Mouse (Mus musculus) limb, embryonic 11.5 days (tissue): ENCODE measurements around the gene Fancf. TPM values are rescaled to one million over a fixed set of nuclear protein-coding genes. Genes with fewer than 3 reads are reported as not detected.

Experiments
- ATAC-seq: fragments of 200-750 bp; cut with Nextera tagmentation; 2 replicates; pipeline ENCODE4 v1.8.0; 2017; ENCODE audit warnings: low read depth; ENCODE audit not compliant: insufficient number of reproducible peaks, low FRiP score, low TSS enrichment
- DNase-seq: peaks from one replicate; pipeline ENCODE4 v3.0.0-alpha.2; 2015; ENCODE audit warnings: low spot score
- H3K27ac ChIP-seq: fragments of 300-500 bp; sonication (generic); replicated peaks from 2 replicates; pipeline ENCODE4 v1.5.1; 2014; ENCODE audit warnings: low read depth, mild to moderate bottlenecking, low read length
- H3K27me3 ChIP-seq: fragments of 300-500 bp; sonication (generic); 2 replicates; pipeline ENCODE4 v1.6.1; 2014; ENCODE audit warnings: mild to moderate bottlenecking, low read length, mixed read lengths; ENCODE audit not compliant: control insufficient read depth, insufficient read depth
- H3K36me3 ChIP-seq: fragments of 300-500 bp; sonication (generic); 2 replicates; pipeline ENCODE4 v1.6.1; 2014; ENCODE audit warnings: mild to moderate bottlenecking, low read length, moderate library complexity, mixed read lengths; ENCODE audit not compliant: control insufficient read depth, insufficient read depth
- H3K4me1 ChIP-seq: fragments of 300-500 bp; sonication (generic); 2 replicates; pipeline ENCODE4 v1.6.1; 2014; ENCODE audit warnings: low read length, mixed read lengths; ENCODE audit not compliant: control insufficient read depth, insufficient read depth
- H3K4me2 ChIP-seq: fragments of 300-500 bp; sonication (generic); 2 replicates; pipeline ENCODE4 v1.6.1; 2014; ENCODE audit warnings: low read depth, mild to moderate bottlenecking, moderate library complexity; ENCODE audit not compliant: severe bottlenecking
- H3K4me3 ChIP-seq: fragments of 300-500 bp; sonication (generic); 2 replicates; pipeline ENCODE4 v1.5.1; 2014; ENCODE audit warnings: low read depth, low read length
- H3K9ac ChIP-seq: fragments of 300-500 bp; sonication (generic); 2 replicates; pipeline ENCODE4 v1.6.1; 2014; ENCODE audit warnings: mild to moderate bottlenecking, low read length
- H3K9me3 ChIP-seq: fragments of 300-500 bp; sonication (generic); 2 replicates; pipeline ENCODE4 v1.6.1; 2016; ENCODE audit warnings: low read length; ENCODE audit not compliant: control insufficient read depth
- WGBS: fragments of 180-500 bp; shearing (Covaris S2); extraction: QIAGEN DNeasy Blood & Tissue Kit; methylation state at CpG from one replicate; pipeline ENCODE4 v1.1.7; 2014; 5-methylcytosine and 5-hydroxymethylcytosine counted together
- polyA plus RNA-seq: library from polyadenylated mRNA; unstranded; fragments of >200 nt; fragmentation: Nextera tagmentation; extraction: Ambion mirVana; gene quantifications from 2 replicates; pipeline ENCODE4 v1.2.1, GENCODE M21; 2014

Gene Fancf
- polyA plus RNA-seq, 1 experiment from 2014 or later: 21.1 TPM

- no peak overlapping the region for H3K27ac ChIP-seq
Observed at GRCm38 (mm10) chr7:51885345-51885744, 23.3 kb upstream of the Fancf start.

GRCm38 (mm10) chr7:51880121-51880520 is 18.1 kb upstream of the Fancf start:
- WGBS: 75% methylated on average over 4 of the region's 4 CpGs
- H3K9me3 ChIP-seq: no peaks in the 10 kb centered on the region
- peak overlapping the region; percentile 35; the same call in 1 of the 2 replicates for H3K4me3 ChIP-seq
- H3K4me1 ChIP-seq: peaks cover 3% of the 10 kb centered on the region; the same call in 1 of the 2 replicates
- no peak for DNase-seq
- H3K9ac ChIP-seq: no peak overlapping the region
- H3K36me3 ChIP-seq: no peaks in the 10 kb centered on the region
- H3K27me3 ChIP-seq: no peaks in the 10 kb centered on the region
- peak overlapping the region; percentile 61 for H3K4me2 ChIP-seq
- no peak for ATAC-seq
- no peak overlapping the region for H3K27ac ChIP-seq

More at GRCm38 (mm10) chr7:51885345-51885744, 23.3 kb upstream of the Fancf start:
- WGBS: 74% methylated on average over 3 of the region's 3 CpGs
- H3K4me1 ChIP-seq: peaks cover 2% of the 10 kb centered on the region; the same call in 1 of the 2 replicates
- H3K9me3 ChIP-seq: no peaks in the 10 kb centered on the region
- no peak overlapping the region for H3K4me3 ChIP-seq
- H3K4me2 ChIP-seq: no peak overlapping the region
- ATAC-seq (no peak), DNase-seq (no peak)
- no peak overlapping the region for H3K9ac ChIP-seq
- H3K27me3 ChIP-seq: no peaks in the 10 kb centered on the region
- H3K36me3 ChIP-seq: no peaks in the 10 kb centered on the region

GRCm38 (mm10) chr7:51879136-51879723 is 17.2 kb upstream of the Fancf start:
- peak overlapping the region; percentile 61 for H3K4me2 ChIP-seq
- H3K4me1 ChIP-seq: peaks cover 3% of the 10 kb centered on the region; the same call in 1 of the 2 replicates
- peak; percentile 75 for DNase-seq
- H3K9ac ChIP-seq: peak overlapping the region; percentile 77
- ATAC-seq: peak; percentile 89
- under 1% methylated on average over 17 of the region's 17 CpGs for WGBS
- H3K36me3 ChIP-seq: no peaks in the 10 kb centered on the region
- no peaks in the 10 kb centered on the region for H3K27me3 ChIP-seq
- H3K9me3 ChIP-seq: no peaks in the 10 kb centered on the region
- H3K27ac ChIP-seq: peak overlapping the region; percentile 97
- H3K4me3 ChIP-seq: peak overlapping the region; percentile 35

- H3K4me3 ChIP-seq: peak overlapping the region; percentile 35
- ATAC-seq: peak; percentile 59; the same call in 1 of the 2 replicates
- H3K9ac ChIP-seq: peak overlapping the region; percentile 77
- H3K4me1 ChIP-seq: peaks cover 3% of the 10 kb centered on the region; the same call in 1 of the 2 replicates
- H3K9me3 ChIP-seq: no peaks in the 10 kb centered on the region
- peak overlapping the region; percentile 97 for H3K27ac ChIP-seq
- H3K4me2 ChIP-seq: peak overlapping the region; percentile 61
- H3K27me3 ChIP-seq: no peaks in the 10 kb centered on the region
- WGBS: under 1% methylated on average over 8 of the region's 8 CpGs
- DNase-seq: peak; percentile 42
- no peaks in the 10 kb centered on the region for H3K36me3 ChIP-seq
Observed at GRCm38 (mm10) chr7:51878730-51879129, 16.7 kb upstream of the Fancf start.

GRCm38 (mm10) chr7:51876316-51876715 is 14.2 kb upstream of the Fancf start:
- Histone ChIP-seq H3K4me2 (no peak overlapping the region), H3K27me3 (no peaks in the 10 kb centered on the region), H3K4me1 (peaks cover 3% of the 10 kb centered on the region; the same call in 1 of the 2 replicates), H3K9me3 (no peaks in the 10 kb centered on the region), H3K36me3 (no peaks in the 10 kb centered on the region), H3K4me3 (no peak overlapping the region), H3K27ac (no peak overlapping the region), H3K9ac (no peak overlapping the region)
- ATAC-seq: no peak
- DNase-seq: no peak

- no peak overlapping the region for H3K27ac ChIP-seq
- no peak for ATAC-seq
- H3K4me2 ChIP-seq: no peak overlapping the region
- H3K36me3 ChIP-seq: no peaks in the 10 kb centered on the region
- H3K9me3 ChIP-seq: no peaks in the 10 kb centered on the region
- no peak for DNase-seq
- H3K27me3 ChIP-seq: no peaks in the 10 kb centered on the region
- H3K9ac ChIP-seq: no peak overlapping the region
- H3K4me1 ChIP-seq: no peaks in the 10 kb centered on the region
- no peak overlapping the region for H3K4me3 ChIP-seq
Observed at GRCm38 (mm10) chr7:51872597-51872996, 10.5 kb upstream of the Fancf start.

- H3K9ac ChIP-seq: no peak overlapping the region
- H3K4me1 ChIP-seq: no peaks in the 10 kb centered on the region; the same call in 1 of the 2 replicates
- DNase-seq (no peak), ATAC-seq (no peak)
- H3K4me2 ChIP-seq: no peak overlapping the region
- 93% methylated on average over 1 of the region's 1 CpGs for WGBS
- H3K27me3 ChIP-seq: no peaks in the 10 kb centered on the region
- H3K36me3 ChIP-seq: no peaks in the 10 kb centered on the region
- H3K4me3 ChIP-seq: no peak overlapping the region
- no peaks in the 10 kb centered on the region for H3K9me3 ChIP-seq
- H3K27ac ChIP-seq: no peak overlapping the region
Observed at GRCm38 (mm10) chr7:51872041-51872440, 10.0 kb upstream of the Fancf start.

GRCm38 (mm10) chr7:51867983-51868382 is 5.9 kb upstream of the Fancf start:
- Histone ChIP-seq H3K36me3 (no peaks in the 10 kb centered on the region), H3K4me1 (peaks cover 3% of the 10 kb centered on the region; the same call in 1 of the 2 replicates), H3K4me3 (no peak overlapping the region), H3K9ac (no peak overlapping the region), H3K9me3 (no peaks in the 10 kb centered on the region), H3K27me3 (no peaks in the 10 kb centered on the region), H3K27ac (no peak overlapping the region), H3K4me2 (no peak overlapping the region)
- DNase-seq: no peak
- ATAC-seq: no peak
- 88% methylated on average over 1 of the region's 1 CpGs for WGBS
